Comparison of ENCODE assay signal across 8 mouse cellular contexts in the genomic region with DNA sequence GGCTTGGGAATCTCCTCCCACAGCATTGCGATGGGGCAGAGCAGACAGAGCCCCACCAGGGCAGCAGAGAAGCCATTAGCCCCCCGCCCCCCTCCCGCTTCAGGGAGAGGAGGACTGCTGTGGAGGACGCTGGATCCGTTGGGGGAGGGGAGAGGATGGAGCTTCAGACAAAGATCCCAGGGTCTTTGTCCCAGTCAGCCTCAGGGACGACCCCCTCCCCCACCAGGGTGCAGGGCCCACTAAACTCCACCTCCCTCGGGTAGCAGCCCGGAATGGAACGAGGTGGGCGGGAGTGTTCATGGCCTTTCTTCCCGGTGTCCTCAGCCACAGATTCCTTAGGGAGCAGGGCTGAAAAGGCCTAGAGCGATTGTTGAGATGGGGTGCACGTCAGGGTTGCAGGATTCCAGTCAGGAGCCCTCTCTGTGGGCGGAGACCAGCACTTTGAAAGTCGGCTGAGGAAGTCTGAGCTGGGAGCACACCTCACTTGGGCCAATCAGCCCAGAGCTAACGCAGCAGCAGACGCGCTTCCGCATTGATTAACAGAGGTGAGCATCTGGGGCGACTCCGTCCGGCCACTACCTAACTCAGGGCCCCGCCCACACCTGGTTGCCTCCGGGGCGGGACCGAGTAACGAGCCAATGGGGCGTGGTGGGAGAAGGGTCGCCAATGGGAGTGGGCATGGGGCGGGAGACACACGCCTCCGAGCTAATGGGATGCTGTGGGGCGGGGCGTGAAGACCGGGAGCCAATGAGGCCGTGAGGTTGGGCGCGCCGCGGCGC. TPM values are rescaled to one million over a fixed set of nuclear protein-coding genes. Genes with fewer than 3 reads are reported as not detected.
A peak's percentile ranks its signal among the peaks of the same experiment; 100 is the strongest.
DNase-seq lines count a peak whose midpoint lies in the region; ATAC-seq lines count a peak whose summit lies in the region.

Gene Rassf7, plus strand, starts transcription at position 760 of the 779 bp plus-strand sequence.

- WGBS in hindbrain, embryonic 14.5 days = under 1% methylated on average over 41 of the region's 41 CpGs

- peak within 1 kb of the TSS; percentile 62 for H3K4me3 ChIP-seq in hindbrain, embryonic 14.5 days (replicated peaks; ENCODE audit: low read length)

- peak; percentile 99 for DNase-seq in R1 (ENCODE audit: low read depth, low spot score)
- DNase-seq in cerebellum, postnatal 25 days = peak; percentile 86 to 93
- DNase-seq in frontal cortex, postnatal 25 days (ENCODE audit: low spot score in 2 of 2) = peak; percentile 32 to 55
- DNase-seq in hindbrain, embryonic 14.5 days (ENCODE audit: low spot score) = peak; percentile 86
- DNase-seq in layer of hippocampus, postnatal 36 days = peak; percentile 77 to 79
- peak; percentile 95 to 97 for DNase-seq in lung, postnatal 4 days
- DNase-seq in right cerebral cortex, adult 18-20 months = peak; percentile 89
- DNase-seq in urinary bladder, postnatal 10 days (ENCODE audit: low spot score) = peak; percentile 72

- peak within 1 kb of the TSS; percentile 66 for H3K9ac ChIP-seq in hindbrain, embryonic 14.5 days

- peaks cover 14% of the 10 kb centered on the region for H3K4me1 ChIP-seq in hindbrain, embryonic 14.5 days (replicated peaks; ENCODE audit: control insufficient read depth, insufficient read depth, low read length)

- peak; percentile 96 for ATAC-seq in hindbrain, embryonic 14.5 days (ENCODE audit: low FRiP score)

- H3K27ac ChIP-seq in hindbrain, embryonic 14.5 days = peak within 1 kb of the TSS; percentile 76

- H3K4me2 ChIP-seq in hindbrain, embryonic 14.5 days (replicated peaks) = peak within 1 kb of the TSS; percentile 83

- no peaks in the 10 kb centered on the region; the same call in 1 of the 2 replicates for H3K36me3 ChIP-seq in hindbrain, embryonic 14.5 days (replicated peaks; ENCODE audit: control insufficient read depth, insufficient read depth)

- H3K27me3 ChIP-seq in hindbrain, embryonic 14.5 days (ENCODE audit: control insufficient read depth, insufficient read depth, low read length) = no peaks in the 10 kb centered on the region

- no peaks in the 10 kb centered on the region for H3K9me3 ChIP-seq in hindbrain, embryonic 14.5 days (ENCODE audit: control insufficient read depth, low read length)

RNA-seq across cellular contexts. Expression of gene Rassf7, which starts in this region (rescaled TPM):
- 20.2 and 23.5 TPM in 2 replicates for polyA plus RNA-seq in hindbrain, embryonic 14.5 days (2014; fragmentation: Nextera tagmentation; extraction: Ambion mirVana)
- under 1 TPM; 0.73 to 0.82 TPM for total RNA-seq in layer of hippocampus, postnatal 36 days (2021)

Comparison
In these comparisons a context has a peak if more than half of its experiments do, and no peak if none do; other contexts are left out.
1. Peak in every context shown above with its lines: DNase-seq, ATAC-seq, H3K4me3 ChIP-seq and H3K27ac ChIP-seq.
2. Peak in DNase-seq in layer of hippocampus, postnatal 36 days; RNA of the gene not detected or under 1 TPM.
3. DNase-seq: peak in every context shown above with its lines; median percentile 99 in R1; 96 in lung, postnatal 4 days; 90 in cerebellum, postnatal 25 days; 89 in right cerebral cortex, adult 18-20 months; 86 in hindbrain, embryonic 14.5 days; 78 in layer of hippocampus, postnatal 36 days; 72 in urinary bladder, postnatal 10 days; 44 in frontal cortex, postnatal 25 days.